Mouse (Mus musculus) ES-Bruce4 (cell line): Measurements from ENCODE around the gene Specc1. TPM values are rescaled to one million over a fixed set of nuclear protein-coding genes. Genes with fewer than 3 reads are reported as not detected.

Experiments
- H3K27ac ChIP-seq: 2 replicates; pipeline ENCODE4 v1.5.1; 2012; ENCODE audit warnings: low read length, inconsistent platforms; ENCODE audit not compliant: insufficient read depth
- H3K27me3 ChIP-seq: 2 replicates; pipeline ENCODE4 v1.6.1; 2012; ENCODE audit warnings: mild to moderate bottlenecking, low read length, inconsistent platforms; ENCODE audit not compliant: control insufficient read depth, poor library complexity, insufficient read depth, severe bottlenecking
- H3K36me3 ChIP-seq: 2 replicates; pipeline ENCODE4 v1.6.1; 2012; ENCODE audit warnings: inconsistent platforms, mild to moderate bottlenecking, low read length, moderate library complexity; ENCODE audit not compliant: control insufficient read depth, poor library complexity, insufficient read depth, severe bottlenecking
- H3K4me1 ChIP-seq: one replicate; pipeline ENCODE4 v1.8.1; 2011; ENCODE audit warnings: low read length; ENCODE audit not compliant: control insufficient read depth, insufficient read depth
- H3K4me3 ChIP-seq: 2 replicates; pipeline ENCODE4 v1.5.1; 2011; ENCODE audit warnings: low read depth, mild to moderate bottlenecking, low read length
- H3K9ac ChIP-seq: 2 replicates; pipeline ENCODE4 v1.6.1; 2012; ENCODE audit warnings: low read depth, mild to moderate bottlenecking, inconsistent platforms; ENCODE audit not compliant: poor library complexity, severe bottlenecking
- H3K9me3 ChIP-seq: replicated peaks from 2 replicates; pipeline ENCODE4 v1.6.1; 2012; ENCODE audit warnings: mild to moderate bottlenecking, low read length, inconsistent platforms; ENCODE audit not compliant: control insufficient read depth, poor library complexity, insufficient read depth, severe bottlenecking
- CTCF ChIP-seq: IDR thresholded peaks from one replicate; pipeline ENCODE4 v1.8.1; 2011; ENCODE audit warnings: low read depth, low read length
- EP300 ChIP-seq: IDR thresholded peaks from 2 replicates; pipeline ENCODE4 v1.6.1; 2011; ENCODE audit warnings: low read depth, low read length; ENCODE audit not compliant: insufficient read depth
- POLR2A ChIP-seq: IDR thresholded peaks from one replicate; pipeline ENCODE4 v1.8.1; 2011; ENCODE audit warnings: low read length; ENCODE audit not compliant: insufficient read depth
- polyA plus RNA-seq: library from polyadenylated mRNA; stranded (reverse); fragments of >200 nt; gene quantifications from 2 replicates; pipeline ENCODE4 v1.2.4, GENCODE M21; 2011; ENCODE audit warnings: low read depth; ENCODE audit not compliant: missing spikeins, insufficient read depth, insufficient read length

The Specc1 gene
- polyA plus RNA-seq, 1 experiment, result 32.1 TPM

GRCm38 (mm10) chr11:62265642-62266041 is 309.1 kb downstream of the Specc1 start:
- no peaks in the 10 kb centered on the region for H3K9me3 ChIP-seq
- H3K9ac ChIP-seq, result no peak overlapping the region
- no peak overlapping the region for H3K4me3 ChIP-seq
- TF ChIP-seq EP300 (no peak), POLR2A (no peak), CTCF (no peak)
- H3K27ac ChIP-seq, result no peak overlapping the region
- no peaks in the 10 kb centered on the region for H3K36me3 ChIP-seq
- no peaks in the 10 kb centered on the region for H3K4me1 ChIP-seq
- H3K27me3 ChIP-seq, result no peaks in the 10 kb centered on the region

DNA sequence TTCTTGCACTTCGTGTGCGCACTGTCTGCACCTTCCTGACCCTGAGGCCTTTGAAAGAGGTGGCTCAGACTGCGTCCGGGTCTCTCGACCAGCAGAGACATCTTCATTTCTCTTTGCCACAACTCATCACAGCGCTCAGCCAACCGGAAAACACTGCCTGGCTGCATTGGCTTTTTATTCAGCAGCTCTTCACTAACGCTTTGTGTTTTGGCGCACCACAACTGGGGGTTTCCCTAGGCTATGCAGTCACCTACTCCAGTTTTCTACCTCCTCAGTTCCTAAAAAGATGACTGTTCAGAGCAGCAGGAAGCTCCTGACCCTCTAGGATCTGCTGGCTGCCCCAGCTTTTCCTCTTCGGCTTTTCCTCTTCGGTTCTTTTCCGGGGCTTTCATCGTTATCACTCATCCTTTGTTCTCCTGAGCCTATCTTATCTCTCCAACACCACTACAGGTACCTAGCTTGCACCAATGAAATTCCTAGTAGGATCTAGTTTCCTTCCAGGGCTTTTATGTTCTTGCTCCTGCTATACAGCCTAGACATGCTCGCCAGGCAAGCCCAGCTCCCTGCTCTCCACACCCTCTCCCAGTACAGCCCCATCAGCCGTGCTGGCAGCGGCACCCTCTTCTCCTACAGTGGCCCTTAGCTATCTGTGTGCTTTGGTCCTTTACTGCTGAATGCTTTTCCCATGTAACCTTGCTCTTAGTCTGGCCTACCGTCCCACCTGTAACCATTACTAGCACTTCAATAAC is 310.1 kb downstream of the Specc1 start:
- no peaks in the 10 kb centered on the region for H3K4me1 ChIP-seq

DNA sequence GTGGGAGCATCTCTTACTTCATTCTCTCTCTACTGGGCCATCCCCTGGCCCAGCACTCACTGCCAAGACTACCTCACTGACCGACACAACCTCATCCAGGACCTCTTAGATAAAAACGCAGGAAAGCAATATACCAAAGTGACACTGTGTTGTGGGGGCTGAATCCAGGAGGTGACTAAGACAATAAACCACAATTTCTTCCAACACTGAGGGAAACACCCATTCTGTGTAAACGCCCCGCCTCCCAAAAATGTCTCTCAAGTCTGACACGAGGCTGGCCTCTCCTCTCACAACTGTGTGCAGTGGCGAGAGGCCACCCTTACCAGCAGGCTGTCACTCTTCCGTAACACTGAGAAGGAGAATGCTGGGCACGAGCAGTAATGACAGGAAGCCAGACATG is 311.8 kb downstream of the Specc1 start:
- no peak for TF ChIP-seq CTCF
- TF ChIP-seq POLR2A, result no peak
- no peak for TF ChIP-seq EP300
- no peak overlapping the region for H3K4me3 ChIP-seq
- H3K4me1 ChIP-seq, result no peaks in the 10 kb centered on the region
- H3K9ac ChIP-seq, result no peak overlapping the region
- no peaks in the 10 kb centered on the region for H3K36me3 ChIP-seq
- H3K27ac ChIP-seq, result no peak overlapping the region
- H3K27me3 ChIP-seq, result no peaks in the 10 kb centered on the region
- H3K9me3 ChIP-seq, result no peaks in the 10 kb centered on the region

More for the DNA sequence above, 310.1 kb downstream of the Specc1 start:
- Histone ChIP-seq H3K4me3 (no peak overlapping the region), H3K27ac (no peak overlapping the region), H3K9me3 (no peaks in the 10 kb centered on the region), H3K27me3 (no peaks in the 10 kb centered on the region), H3K9ac (no peak overlapping the region), H3K36me3 (no peaks in the 10 kb centered on the region)
- TF ChIP-seq POLR2A (no peak), CTCF (no peak), EP300 (no peak)

DNA sequence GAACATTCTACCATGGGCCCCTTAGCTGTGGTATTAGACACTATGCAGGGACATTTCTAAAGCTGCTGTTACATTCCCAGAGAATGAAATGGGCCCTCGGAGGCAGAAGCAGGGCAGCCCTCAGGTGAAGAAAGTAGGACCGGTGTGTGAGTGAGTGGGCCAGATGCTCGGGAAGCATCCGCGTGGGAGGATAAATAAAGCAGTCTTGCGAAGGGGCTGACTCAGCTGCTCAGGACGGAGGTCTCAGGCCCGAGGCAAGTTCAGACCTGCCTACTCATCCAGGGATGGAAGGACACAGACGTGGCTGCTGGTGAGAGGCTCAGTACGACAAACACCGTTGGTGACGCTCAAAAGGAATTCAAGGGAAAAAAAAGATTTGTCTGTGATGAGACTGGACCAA is 312.5 kb downstream of the Specc1 start:
- no peak for TF ChIP-seq POLR2A
- no peak for TF ChIP-seq CTCF
- TF ChIP-seq EP300, result no peak
- no peak overlapping the region for H3K9ac ChIP-seq
- H3K27me3 ChIP-seq, result no peaks in the 10 kb centered on the region
- no peaks in the 10 kb centered on the region for H3K36me3 ChIP-seq
- H3K4me1 ChIP-seq, result no peaks in the 10 kb centered on the region
- H3K27ac ChIP-seq, result no peak overlapping the region
- no peak overlapping the region for H3K4me3 ChIP-seq
- no peaks in the 10 kb centered on the region for H3K9me3 ChIP-seq

- TF ChIP-seq EP300 (no peak), POLR2A (no peak), CTCF (no peak)
- H3K27ac ChIP-seq, result no peak overlapping the region
Observed at GRCm38 (mm10) chr11:62270851-62271250, 314.3 kb downstream of the Specc1 start.

More at GRCm38 (mm10) chr11:62270851-62271250, 314.3 kb downstream of the Specc1 start:
- no peak overlapping the region for H3K9ac ChIP-seq
- H3K27me3 ChIP-seq, result no peaks in the 10 kb centered on the region
- H3K9me3 ChIP-seq, result no peaks in the 10 kb centered on the region
- H3K4me3 ChIP-seq, result no peak overlapping the region
- no peaks in the 10 kb centered on the region for H3K36me3 ChIP-seq
- H3K4me1 ChIP-seq, result no peaks in the 10 kb centered on the region

Other genes starting within 250 kb of the Specc1 start
- gene Slc5a10, start 235.9 kb upstream of the Specc1 start, polyA plus RNA-seq, result 0.35 TPM in 1 of 2 replicates, not detected in the other
- 58.4 and 64.2 TPM in 2 replicates for gene Prpsap2, start 194.7 kb upstream of the Specc1 start, polyA plus RNA-seq
- 8.2 and 10.8 TPM in 2 replicates for gene Ulk2, start 101.7 kb upstream of the Specc1 start, polyA plus RNA-seq
- 28.4 and 29.0 TPM in 2 replicates for gene Akap10, start 26.5 kb upstream of the Specc1 start, polyA plus RNA-seq